Mouse (Mus musculus) gastrocnemius, adult 8-10 months (tissue): ENCODE measurements around the gene Ube3c. TPM values are rescaled to one million over a fixed set of nuclear protein-coding genes. Genes with fewer than 3 reads are reported as not detected.
"Not testable (repeated sequence)": the region's sequence is repeated elsewhere in the genome, so short reads cannot be mapped to it uniquely, and the experiment has no call there.

Experiments
- DNase-seq, 2 experiments: peaks; one replicate each; pipeline ENCODE4 v3.0.0; 2022; ENCODE audit warnings: low spot score in 2 of 2
- total RNA-seq, 4 experiments: library from RNA; stranded (reverse); gene quantifications; 2 replicates each; pipeline ENCODE4 v1.2.4; 2022

Ube3c gene
- total RNA-seq: 10 to 100 TPM; 35.4 to 41.3 (median 40.5) TPM

- peak; percentile 95 to 98 for DNase-seq
Measured at GRCm38 (mm10) chr5:29568848-29569377, at the start of gene Ube3c. Gene Ube3c (plus strand): TSS chr5:29569242.

- DNase-seq: no peak
Measured at GRCm38 (mm10) chr5:29560111-29560510, 8.9 kb upstream of the Ube3c start.

DNA sequence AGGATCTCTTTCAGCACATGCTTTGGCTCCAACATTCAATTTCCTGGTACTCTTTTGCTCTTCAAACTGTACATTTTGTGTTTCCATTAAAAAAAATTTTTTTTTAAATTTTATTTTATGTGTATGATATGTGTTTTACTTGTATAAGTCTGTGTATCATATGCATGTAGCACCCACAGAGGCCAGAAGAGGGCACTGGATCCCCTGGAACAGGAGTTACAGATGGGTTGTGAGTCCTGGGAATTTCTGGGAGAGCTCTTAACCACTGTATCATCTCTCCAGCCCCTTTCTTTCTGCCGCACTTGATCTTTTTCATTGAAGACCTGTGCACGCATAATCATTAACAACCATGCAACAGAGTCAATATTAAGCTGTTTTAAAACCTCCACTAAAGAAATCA, 8.4 kb upstream of the Ube3c start:
- no peak for DNase-seq

- peak in 1 of 2 experiments; percentile 29 for DNase-seq
Measured at GRCm38 (mm10) chr5:29569378-29570280, 587 bp downstream of the Ube3c start.

DNA sequence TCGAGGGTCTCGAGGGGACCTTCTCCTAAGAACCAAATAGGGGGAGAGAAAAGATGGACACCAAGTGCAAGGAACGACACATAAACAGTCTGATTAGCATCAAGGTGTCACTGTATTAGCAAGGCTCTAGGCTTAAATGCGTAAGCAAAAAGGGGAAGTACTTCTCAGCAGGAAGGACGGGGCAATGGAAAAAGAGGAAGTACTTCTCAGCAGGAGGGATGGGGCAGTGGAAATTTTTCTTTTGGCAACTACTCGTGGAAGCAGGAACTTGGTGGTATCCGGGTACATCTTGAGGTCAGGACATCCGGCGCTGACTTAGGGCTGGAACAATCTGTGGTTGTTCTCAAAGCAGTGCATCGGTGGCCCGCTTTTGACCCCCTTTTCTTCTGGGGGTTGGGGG, 5.2 kb downstream of the Ube3c start:
- not testable (repeated sequence) for DNase-seq

DNA sequence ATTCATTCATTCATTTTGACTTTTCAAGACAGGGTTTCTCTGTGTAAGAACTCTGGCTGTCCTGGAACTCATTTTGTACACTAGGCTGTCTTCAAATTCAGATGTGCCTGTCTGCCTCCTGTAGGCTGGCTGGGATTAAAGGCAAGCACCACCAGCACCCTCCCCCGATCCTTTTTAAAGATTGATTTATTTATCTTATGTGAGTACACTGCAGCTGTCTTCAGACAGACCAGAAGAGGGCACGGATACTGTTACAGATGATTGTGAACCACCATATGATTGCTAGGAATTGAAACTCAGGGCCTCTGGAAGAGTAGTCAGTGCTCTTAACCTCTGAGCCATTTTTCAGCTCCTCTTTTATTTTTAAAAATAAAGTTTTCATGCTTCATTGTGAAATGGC, 6.0 kb downstream of the Ube3c start:
- no peak for DNase-seq

- DNase-seq: no peak
Measured at GRCm38 (mm10) chr5:29577795-29578631, 9.0 kb downstream of the Ube3c start.

DNA sequence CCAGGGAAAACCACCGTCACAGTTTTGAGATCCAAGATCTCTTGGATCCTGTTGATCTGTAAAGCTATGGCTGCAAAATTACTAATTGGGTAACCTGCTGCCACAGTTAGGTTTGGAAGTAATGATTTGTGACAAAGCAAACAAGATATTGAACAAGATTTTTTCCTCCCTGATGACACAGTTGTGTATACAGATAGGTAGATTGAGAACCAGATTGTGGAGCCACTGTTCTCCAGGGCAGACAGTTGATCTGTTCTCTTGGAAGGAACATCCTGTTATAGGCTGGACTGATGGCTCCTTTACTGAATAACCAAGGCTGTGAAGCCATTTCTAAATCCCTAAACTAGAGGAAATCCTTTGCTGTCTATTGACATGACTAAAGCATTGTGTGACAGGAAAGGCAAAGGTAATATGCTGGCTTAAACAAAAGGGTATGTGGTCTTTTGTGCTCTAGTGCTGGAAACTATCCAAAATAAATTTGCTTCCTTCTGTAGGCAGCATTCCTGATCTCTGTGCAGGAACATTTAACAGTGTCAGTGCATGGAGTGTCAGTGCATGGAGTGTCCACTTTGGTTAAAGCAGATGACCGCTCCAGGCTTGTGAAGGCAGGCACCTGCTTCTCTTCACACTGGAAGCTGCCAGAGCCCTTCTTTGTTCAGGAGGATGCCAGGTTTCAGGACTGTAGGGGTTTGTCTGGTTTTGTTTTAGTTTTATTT, 15.0 kb downstream of the Ube3c start:
- no peak for DNase-seq

DNA sequence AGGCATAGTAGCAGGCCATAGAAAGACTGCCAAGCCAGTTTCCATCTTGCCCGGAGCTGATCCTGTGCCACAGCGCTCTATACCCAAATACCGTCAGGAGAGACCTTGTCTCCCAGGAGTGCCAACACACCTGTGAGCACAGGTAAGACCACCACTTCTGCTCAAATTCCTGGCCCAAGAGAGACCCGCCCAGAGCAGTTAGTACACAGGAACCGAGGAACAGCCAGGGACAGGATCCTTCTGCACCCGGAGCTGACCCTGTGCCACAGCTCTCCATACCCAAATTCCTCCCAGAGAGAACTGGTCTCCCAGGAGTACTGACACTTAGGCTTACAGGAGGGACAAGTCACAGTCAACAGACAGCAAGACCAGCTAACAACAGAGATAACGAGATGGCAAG, 23.1 kb downstream of the Ube3c start:
- DNase-seq: not testable (repeated sequence)

DNA sequence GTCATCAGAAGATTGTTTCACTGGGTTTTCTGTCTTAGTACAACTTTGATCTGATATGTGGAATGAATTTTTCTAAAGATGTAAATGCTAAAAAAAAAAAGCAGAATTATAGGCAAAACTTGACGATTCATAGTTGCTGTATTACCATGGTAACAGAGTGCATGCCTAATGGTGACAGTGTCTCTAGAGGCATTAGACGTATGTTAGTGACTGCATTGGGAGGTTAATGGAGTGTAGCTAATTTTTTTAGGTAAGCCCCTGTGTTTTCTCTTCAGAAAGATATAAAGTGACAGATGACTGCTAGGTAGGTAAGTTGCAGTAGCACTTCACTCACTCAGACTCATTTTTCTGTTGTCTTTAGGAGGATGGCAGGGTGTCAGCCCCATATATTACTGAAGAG, 37.5 kb downstream of the Ube3c start:
- DNase-seq: no peak

DNA sequence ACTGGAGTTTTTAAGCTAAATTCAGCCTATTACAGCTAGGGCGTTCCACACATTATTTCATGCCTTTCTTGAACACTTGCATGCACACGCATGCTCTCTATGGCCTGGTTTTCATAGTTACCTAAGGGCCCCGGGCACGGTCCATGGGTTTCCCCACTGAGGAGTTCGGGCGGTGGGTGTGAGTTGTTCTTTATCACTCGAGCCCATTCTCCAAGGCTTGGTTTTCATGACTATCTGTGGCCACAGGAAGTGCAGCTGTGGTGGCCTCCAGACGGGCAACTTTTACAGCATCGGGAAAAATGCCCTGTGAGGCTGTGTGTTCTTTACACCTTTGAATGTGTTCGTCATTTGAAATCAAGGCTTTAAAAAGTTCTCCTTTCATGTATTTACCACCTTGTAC, 56.6 kb downstream of the Ube3c start:
- no peak for DNase-seq

- no peak for DNase-seq
Measured at GRCm38 (mm10) chr5:29629941-29630340, 60.9 kb downstream of the Ube3c start.

DNA sequence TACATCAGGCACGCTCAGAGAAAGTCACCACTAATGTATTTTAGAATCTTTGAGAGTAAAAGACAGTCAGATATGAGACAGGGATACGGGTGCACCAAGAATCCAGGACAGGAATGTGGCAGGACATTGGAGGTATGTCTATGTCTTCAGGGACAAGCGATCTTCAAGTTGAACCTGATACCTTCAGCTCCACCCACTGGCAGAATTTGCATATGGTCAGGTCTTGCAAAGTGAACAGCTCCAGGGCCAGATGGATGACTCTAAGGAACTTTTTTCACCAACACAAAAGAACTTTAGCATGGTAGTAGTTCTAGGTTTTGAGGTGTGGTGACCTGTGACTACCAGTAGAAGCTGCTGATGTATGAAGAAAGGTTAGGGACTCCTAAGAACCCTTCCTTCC, 62.7 kb downstream of the Ube3c start:
- no peak for DNase-seq

DNA sequence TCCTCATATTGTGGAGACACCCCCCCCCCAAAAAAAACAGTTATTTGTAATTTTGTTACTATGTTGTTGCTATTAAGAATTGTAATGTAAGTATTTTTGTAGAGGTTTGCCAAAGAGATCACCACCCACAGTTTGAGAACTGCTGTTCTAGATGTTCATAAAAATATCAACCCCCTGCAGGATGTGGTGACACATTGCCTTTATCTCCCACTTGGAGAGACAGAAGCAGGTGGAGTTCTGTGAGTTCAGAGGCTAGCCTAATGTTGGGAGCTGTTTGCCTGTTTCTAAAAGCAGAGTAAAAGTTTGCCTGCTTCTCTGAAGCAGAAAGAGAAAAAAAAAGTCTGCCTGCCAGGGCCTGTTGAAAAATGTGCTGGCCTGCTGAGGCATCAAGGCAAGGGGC, 67.3 kb downstream of the Ube3c start:
- no peak for DNase-seq

DNA sequence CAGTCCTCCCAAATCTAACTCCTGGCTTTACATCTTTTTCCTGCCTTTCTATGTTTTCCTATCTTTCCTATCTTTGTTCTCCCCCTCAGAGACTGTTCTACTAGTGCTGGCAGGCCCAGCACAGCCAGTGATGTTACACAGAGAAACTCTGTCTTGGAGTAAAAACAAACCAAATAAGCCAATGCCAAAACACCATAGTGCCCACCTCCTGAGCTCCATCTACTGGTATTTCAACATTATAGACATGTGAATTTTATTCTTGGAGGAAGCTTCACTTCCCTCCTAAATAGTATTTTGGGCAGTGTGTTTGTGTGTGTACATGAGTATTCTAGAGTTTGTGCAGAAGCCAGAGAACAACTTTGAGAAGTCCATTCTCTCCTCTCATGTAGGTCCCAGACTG, 67.8 kb downstream of the Ube3c start:
- DNase-seq: no peak

DNA sequence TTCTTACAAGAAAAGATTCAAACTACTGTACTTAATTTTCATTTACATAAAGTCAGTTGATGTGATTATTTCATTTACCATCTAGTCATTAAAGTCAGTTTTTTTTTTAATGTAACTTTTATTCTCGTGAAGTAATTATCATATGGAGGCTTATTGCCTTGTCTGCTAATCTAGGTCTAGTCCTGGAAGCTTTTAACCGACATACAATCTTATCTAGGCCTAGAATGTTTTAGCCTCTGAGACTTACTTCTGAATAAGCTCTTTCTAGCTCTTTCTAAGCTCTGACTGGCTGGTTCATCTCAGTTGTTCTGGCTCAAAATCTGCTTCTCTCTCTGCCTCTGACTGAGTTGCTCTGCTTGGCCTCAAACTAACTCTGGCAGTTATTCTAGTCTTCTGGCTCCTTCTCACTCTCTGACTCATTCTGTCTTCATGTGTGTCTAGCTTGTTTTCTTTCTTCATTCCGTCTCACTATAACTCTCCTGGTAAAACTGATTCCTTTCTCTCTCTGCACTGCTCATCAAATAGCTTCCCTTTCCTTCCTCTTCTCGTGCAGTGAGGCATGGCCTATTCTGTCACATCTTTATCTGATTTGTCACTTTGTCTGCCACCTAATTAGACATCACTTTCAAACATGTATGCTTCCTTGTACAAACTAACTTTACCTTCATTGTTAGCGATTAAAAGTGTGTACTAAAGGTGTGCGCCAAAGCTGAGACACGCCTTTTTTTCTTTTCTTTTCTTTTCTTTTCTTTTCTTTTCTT, 72.3 kb downstream of the Ube3c start:
- no peak for DNase-seq

DNA sequence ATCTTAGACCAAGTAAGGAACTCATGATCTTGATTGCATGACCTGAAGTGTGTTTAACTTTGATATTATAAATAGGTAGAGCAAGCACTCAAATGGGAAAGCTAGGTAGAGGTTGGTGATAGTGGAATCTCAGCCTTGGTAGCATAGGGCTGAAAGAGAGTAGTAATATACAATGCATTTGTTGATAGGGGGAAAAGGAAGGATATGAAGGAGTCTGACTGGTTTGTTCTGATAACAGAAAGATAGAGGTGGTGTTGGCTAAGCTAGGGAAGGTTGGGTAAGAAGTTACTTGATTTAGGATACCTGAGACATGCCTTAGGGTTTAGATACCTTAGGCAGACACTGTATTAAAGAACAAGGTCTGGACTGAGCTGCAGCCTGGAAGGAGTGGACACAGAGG, 82.7 kb downstream of the Ube3c start:
- DNase-seq: no peak

DNA sequence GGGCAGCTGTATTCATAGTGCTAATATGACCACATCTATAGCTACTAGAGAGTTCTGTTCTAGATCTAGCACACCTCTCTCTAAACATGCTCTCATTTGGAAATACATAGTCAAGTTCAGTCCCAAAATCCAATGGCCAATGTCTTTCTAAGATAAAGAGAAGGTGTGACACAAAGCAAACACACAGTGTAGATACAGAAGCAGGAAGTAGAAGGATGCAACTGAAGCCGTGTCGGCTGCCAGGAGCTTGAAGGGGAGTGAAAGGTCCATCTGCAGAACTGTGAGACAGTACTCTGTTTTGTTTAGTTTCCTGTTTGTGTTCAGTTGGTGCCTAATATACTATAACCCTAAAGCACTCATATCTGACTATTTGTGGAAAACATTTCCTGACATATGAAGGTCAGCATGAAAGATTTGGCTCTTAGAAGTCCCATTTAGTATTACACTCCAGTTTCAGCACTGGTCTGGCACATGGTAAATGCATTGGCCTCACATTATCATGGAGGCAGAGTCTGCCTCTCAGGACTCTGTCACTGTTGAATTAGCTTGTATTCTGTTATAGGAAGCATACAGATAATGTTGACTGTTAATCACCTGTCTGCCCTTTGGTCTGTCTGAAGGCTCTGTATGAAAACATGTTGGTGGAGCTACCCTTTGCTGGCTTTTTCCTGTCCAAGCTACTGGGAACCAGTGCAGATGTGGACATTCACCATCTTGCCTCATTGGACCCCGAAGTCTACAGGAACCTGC, 88.7 kb downstream of the Ube3c start:
- no peak for DNase-seq

- not testable (repeated sequence) for DNase-seq
Measured at GRCm38 (mm10) chr5:29661246-29661645, 92.2 kb downstream of the Ube3c start.

DNA sequence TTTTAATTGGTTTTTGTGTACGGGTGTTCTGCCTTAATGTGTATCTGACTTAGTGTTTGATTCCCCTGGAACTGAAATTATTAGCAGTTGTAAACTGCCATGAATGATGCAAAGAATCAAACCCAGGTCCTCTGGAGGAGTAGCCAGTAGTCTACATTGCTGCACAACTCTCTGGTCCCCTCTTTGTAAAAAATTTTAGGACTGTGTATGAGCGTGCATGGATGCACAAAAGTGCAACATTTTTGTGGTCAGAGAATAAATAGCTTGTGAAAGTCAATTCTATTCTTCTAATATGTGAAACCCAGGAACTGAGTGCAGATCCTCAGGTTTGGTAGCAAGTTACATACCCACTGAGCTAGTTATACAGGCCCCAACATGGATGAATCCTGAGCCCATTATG, 96.3 kb downstream of the Ube3c start:
- DNase-seq: no peak
